Mouse (Mus musculus) spleen, adult 12 weeks (tissue): ENCODE data around the gene Grap.

Source experiments
- DNase-seq: peaks from one replicate; pipeline ENCODE4 v3.0.0; 2022; ENCODE audit warnings: low spot score

Grap gene

DNA sequence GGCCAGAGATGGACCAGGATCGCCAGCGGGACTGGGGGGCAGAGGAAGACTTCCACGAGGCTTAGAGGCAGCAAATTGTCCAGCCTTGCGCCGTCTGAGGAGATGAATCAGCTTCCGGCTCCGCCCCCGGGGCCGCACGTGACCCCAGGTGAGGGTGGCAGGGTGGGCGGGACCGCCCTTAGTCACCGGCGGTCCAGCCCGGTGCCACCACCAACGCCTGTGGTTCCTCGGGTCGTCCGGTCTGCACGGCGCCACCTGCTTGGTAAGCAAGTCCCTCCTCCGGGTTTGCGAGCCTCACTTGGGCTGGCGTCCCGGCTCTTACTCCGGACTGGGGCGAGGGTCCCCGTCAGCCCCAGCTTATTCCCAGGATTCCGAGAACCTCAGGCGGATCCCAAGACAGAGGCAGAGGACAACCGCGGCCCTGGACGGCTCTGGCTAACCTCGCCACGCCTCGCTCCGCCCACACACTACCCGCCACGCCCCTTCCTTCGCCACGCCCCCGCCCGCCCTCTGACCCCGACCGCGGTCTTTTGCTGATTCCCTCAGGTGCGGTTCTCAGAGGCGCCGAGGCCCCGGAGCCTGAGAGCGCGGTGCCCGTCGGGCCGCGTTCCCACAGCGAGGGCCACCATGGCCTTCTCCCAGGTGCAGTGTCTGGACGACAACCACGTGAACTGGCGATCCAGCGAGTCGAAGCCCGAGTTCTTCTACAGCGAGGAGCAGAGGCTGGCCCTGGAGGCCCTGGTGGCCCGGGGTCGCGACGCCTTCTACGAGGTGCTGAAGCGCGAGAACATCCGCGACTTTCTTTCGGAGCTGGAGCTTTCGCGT, 31.1 kb downstream of the Grap start, which contains the start of gene Fam83g:
Gene Fam83g, plus strand, starts transcription at position 185 of the 825 bp plus-strand sequence.
- peak; percentile 61 for DNase-seq

DNA sequence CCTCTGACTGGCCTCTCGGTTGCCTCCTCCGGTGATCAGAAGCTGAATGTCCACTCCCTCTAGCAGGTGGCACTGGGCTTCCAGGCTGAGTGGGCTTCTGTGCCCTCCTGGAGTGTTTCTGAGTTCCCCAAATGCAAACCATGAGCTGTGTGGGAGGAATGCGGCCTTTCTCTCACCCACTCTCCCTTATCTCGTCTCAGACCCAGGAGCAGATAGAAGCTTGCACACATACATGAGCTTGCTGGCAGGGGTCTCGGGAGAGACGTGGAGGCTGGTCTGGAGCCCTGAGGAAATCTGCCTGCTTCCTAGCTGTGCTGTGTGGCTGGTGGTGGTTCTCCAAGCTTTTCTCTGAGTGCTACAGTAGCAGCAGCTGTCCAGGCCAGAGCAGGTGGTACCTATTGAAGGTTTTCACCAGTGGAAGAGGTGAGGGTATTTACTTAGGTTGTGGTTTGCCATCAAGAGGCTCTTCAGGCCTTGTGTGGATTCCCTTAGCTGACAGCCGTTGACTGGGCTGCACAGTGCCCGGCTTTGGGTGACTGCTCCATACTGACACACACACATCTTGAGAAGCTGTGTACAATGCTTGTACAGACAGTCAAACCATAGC, 32.2 kb downstream of the Grap start:
- DNase-seq: no peak

DNA sequence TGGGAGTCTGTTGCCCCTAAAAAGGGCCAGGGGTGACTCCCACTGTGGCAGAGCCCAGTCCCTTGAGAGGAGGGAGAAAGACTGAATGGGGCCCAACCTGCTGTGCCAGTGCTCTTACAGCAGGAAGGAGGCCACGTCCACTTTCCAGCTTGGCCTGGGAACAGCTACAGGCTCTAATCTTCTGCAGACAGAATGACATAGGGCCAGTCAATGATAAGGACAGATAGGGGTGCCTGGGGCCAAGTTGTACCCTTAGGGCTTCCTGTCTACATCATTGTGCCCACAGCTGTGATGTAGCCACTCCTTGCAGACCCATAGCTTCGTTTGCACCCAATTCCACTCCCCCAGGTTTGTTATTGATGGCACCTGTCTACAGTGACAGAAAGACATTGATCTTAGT, 33.1 kb downstream of the Grap start:
- DNase-seq: no peak

DNA sequence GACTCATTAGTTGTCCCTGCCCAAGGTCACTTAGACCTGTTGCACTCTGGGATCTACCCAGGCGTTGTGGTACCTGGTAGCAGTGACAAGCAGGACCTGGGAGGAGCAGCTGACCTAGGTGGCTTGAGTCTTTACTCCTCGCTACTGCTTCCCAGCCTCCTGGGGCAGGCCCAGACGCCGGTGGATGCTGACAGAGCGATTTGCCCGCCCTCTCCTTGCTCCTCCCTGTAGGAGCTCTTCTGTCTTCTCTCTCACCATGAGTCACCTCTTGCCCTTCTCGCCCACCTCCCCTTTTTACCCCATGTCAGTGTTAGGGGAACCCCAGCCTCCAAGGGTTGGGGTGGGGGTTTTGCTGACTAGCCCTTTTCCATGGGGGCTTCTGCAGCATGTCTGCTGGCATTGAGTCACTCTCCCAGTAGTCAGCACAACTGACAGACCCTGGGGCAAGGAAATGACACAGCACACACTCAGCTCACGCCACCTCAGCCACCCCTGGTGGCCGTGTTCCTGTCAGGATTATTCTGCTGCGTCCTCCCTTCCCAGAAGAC, 33.9 kb downstream of the Grap start:
- no peak for DNase-seq

DNA sequence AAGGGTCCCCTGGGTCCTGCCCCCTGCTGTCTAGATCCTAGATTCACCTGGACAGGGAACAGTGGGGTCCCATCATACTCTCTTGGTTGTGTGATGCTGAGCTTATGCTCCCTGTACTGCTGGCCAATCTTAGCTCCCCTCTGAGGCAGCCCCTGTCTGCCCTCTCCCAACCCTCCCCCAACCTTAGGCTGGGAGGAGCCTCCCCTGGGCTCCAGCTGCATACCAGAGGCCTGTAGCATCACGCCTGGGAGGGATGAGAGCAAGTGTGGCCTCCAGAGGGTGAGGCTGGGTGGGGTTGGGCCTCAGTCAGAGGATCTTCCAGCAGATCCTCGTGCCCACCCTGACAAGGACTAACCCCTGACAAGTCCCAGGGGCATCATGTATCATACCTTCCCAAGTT, 34.5 kb downstream of the Grap start:
- no peak for DNase-seq

DNA sequence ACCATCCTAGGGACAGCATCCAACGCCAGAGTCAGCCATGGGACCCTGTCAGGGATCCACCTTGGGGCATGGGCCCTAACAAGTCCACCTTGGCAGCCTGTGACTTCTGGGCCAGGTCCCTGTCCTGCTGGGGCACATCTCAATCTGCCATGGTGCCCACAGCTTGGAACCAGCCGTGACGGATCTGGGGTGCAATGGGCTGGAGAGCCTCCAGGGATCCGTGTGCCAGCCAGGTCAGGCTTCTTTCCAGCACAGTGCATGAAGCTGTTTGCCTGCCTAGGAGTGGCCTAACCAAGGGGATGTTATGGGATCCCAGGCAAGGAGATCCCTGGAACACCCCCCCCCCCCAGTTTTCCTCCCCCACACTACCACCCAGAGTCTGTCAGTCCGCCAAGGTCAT, 39.9 kb downstream of the Grap start:
- no peak for DNase-seq

DNA sequence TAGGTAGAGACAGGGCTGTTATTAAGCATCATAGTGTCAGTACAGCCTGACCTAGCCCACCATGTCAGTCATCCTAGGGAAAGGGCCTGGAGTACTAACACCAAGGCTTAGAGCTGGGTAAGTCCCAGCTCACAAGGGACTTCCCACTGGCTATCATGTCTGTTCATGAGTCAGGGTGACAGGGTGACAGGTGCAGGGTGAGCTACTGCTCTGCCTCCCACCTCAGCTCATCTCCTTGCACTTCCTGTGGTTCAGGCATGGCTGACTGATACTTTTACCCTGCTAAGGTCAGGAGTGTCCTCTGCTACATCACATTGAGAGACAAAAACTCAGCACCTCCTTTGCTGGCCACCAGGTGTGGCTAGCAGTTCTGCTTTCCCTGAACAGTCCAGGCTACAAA, 45.8 kb downstream of the Grap start:
- DNase-seq: no peak

DNA sequence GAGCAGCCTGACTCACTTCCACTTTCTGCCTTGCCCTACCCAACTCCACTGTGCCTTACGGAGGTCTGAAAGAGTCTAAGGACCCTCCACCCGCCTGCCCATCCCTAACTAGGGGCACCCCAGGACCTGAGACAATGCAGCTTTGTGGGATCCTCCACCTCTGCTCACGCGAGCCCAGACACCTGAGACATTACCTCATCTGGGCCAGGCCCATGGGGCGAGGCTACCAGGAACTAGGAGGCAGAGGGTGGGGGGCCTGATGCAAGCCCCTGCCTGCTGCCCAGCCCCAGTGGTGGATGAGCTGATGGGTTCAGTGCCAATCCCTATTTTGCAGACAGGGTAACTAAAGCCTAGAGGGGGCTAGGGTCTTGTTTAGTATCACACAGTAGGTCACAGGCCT, 46.4 kb downstream of the Grap start:
- no peak for DNase-seq

DNA sequence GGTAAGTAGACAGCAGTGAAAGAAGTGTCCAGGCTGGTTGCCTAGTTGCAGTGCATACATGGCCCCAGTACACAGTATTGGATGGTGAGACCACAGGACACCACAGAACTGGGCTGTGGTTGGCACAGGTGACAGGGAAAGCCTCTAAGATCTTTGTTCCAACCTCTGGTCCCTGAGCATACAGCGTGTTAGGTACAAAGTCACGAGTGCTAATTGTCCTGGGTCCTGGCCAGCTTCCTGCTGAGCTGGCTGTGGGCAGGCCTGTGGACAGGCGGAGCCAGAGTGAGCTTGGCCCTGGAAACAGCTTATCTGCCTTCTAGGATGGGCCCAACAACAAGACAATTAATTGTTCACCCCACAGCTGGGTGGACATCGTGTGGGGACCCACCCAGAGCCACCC, 46.9 kb downstream of the Grap start:
- no peak for DNase-seq

DNA sequence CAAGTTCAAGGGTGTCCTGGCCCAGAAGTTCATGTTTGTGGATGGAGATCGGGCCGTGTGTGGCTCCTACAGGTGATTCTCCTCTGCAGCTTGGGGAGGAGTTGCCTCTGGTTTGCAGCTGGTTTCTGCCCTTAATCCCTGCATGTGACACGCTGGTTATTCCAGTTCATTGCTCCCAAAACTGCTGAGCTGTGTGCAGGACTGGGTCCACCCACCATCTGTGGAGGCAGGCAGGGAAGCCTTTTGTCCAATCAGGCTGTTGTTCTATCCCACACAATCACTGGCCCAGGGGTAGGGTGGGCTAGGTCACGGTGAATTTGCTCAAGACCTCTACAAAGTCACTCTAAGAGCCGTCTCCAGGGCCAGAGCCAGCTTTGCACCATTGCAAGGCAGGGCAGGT, 48.6 kb downstream of the Grap start:
- no peak for DNase-seq

DNA sequence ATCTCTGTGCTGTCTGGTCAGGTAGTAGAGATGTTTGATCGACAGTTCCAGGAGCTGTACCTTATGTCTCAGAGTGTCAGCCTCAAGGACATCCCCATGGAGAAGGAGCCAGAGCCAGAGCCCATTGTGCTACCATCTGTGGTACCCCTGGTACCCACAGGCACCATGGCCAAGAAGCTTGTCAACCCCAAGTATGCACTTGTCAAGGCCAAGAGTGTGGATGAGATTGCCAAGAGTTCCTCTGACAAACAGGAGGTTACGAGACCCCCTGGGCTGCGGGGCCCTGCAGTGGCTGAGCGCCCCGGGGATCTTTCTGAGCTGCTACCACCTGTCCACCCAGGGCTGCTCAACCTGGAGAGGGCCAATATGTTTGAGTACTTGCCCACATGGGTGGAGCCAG, 49.4 kb downstream of the Grap start:
- DNase-seq: no peak

DNA sequence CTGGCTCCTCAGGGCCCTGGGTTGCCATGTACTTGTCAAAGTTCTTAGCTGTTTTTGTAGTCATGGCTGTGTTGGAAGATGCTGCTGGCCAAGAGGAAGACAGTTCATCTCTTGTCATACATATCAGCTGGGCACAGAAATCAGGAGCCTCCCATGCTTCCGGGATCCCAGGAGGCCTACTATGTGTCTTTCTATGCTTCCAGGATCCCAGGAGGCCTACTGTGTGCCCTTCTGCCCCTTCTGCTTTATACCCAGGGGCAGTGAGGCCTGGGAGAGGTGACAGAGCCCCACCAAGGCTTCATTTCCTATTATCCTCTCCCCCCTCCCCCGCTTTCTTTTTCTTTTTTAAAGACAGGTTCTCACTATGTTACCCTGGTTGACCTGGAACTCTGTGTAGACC, 52.5 kb downstream of the Grap start:
- DNase-seq: no peak

DNA sequence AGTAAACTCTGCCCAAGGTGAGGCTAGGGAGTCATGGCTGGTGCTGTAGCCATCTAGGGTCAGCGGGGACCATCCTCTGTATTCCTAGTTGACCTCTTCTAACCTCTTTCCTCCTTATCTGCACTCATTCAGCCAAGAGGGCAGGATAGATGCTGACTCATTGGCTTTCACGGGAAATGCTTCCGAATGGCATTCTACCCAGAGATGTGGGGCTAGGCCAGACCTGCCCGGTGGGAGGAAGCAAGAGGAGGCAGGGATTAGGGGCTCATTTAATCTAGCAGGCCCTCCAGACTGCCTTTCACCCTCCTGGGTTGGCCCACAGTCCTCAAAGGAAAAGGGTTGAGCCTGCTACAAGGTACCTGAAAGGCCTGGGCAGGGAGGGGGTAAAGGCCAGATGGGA, 53.2 kb downstream of the Grap start:
- no peak for DNase-seq

DNA sequence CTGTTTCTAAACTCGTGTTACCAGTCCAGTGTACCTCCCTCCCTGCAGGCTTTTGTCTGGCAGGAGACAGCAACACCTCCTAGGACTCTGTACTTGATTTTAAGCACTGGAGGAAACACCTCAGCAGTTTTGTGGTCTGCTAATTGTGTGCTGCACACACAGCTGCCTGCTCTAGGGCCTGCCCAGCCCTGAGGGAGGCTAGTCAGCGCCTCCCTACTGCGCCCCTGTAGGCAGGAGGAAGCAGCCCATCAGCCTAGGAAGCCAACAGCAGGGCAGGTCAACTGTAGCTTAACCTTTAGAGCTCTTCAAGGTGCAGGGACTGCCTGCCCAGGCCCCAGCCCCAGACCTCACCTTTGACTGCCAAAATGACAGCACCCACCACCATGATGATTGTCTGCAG, 55.9 kb downstream of the Grap start:
- no peak for DNase-seq

DNA sequence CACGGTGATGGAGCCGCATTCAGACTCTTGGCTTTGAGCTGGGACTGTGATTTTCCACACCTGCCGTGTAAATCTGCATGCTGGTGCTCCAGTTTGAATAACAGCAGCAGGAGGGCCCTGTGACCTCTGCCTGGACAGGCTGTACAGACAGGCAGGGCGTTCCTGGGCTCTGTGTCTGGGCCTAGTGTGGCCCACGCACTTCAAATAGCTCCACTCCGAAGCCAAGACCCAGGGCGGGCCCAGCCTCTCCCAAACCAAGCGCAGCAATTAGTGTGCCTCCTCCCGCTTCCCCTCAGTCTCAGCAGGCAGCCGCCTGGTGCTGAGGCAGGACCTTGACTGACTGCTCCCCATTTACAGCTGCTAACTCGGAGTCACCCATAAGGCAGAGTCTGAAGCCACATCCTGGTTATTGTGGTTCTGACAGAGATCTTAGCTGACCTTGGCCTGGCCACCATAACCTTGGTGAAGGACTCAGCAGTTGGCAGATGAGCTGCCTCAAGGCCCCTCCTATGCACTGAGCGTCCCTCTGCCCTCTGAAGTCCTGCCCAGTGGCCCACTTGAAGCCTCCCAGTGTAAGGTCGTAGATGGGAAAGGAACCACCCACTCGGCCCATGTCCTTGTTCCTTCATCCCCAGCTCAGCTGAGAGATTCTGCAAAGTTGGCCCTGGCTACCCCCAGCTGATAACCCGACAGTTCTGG, 60.2 kb downstream of the Grap start:
- DNase-seq: no peak

DNA sequence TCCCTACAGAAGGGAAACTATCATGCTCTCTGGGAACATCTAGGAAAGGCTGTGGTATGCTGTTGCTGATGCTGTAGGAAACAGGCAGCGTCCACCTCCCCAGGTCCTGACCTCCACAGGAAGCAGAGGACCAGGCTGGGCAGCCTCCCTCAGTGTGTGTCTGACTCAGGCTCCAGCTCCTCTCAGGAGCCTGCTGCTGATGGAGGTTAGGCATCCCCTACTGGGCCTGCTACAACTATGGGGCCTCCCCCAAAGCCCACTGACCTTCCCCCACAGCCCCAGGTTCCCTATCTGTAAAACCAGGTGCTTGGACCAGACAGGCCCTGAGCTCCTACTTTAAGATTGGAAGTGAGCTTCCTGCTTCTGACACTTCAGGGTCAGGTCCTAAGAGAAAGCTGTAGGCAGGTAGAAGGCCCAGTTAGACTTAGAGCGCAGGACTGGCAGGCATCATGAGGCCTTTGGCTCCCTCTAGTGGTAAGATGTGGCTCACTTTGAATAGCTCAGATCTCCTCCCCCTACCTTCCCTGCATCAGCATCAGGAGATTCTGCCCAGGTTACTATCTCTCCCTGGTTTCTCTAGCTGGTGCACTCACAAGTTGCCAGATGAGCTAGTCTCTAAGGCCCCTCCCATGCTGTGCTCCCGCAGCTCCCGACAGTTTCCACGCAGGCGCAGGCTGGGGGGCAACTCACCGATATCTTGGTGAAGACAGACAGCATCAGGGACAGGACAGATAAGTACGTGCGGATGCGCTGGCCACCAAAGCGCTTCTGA, 61.5 kb downstream of the Grap start:
- peak; percentile 46 for DNase-seq

DNA sequence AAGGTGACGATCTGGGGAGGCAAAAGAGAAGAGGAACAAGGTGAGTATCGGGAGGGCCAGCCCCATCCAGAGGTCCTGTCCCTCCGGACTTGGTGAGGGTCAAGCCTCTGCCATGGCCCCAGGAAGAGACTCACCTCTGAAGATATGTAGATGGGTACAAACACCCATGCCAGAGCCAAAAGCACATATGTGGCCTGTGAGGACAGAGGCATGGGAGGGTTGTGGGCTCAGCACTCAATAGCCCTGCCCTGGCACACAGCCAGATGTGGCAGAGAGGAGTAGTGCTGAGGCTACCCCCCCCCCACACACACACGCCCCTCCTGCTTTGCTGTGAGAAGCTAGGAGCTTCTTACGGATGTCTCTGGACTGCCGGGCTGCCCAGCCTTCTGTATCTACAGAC, 62.1 kb downstream of the Grap start:
- DNase-seq: no peak

DNA sequence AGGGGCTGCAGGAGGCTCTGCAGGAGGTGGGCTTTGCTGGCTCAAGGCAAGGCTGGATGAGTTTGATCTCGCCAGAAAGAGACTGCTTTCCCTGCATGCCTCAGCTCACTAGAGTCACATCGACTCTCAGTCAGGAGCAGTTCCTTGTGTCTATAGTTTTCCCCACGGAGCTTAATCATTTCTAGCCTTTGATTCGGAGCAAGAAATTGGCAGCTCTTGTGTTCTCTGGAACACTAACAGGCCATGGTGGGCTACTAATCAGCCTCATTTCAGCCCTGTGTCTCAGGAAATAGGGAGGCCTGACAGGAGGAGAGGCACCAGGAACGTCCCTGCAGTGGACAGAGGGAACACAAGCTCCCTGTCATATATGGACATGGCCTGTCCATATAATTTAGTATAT, 64.9 kb downstream of the Grap start:
- DNase-seq: no peak

DNA sequence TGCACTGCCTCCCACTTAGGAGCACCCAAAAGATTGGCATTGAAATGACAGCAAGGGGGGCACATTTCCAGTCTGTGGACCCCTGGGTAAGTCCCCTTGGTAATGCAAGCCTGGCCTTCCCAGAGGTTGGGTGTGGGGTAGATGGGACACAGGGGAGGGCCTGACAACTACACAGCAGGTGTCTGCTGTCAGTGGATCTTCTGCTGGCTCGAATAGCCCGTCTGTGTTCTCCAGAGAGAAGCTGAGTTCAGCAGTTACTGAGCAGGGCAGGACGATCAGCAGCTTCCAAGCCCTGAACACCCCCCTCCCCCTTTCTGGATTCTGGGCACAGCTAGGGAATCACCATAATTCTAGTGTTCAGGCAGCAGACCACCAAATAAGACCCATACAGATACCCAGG, 66.3 kb downstream of the Grap start:
- no peak for DNase-seq

DNA sequence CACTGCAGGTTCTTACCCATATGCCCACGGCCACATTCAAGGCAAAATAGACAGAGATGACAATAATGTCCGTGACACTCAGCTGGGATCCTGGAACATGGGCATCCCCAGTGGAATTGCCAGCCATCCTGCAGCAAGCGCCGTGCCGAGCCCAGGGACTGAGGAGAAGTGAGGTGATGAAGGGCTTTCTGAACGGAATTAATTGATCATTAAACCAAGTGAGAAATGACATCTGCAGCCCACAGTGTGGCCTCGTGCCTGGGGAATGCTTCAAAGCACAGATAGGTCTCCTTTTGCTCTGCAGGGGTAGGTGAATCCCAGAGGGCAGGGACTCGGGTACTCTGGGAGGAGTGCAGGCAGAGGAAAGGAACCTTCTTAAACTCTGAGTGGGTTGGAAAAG, 66.8 kb downstream of the Grap start:
- DNase-seq: no peak

DNA sequence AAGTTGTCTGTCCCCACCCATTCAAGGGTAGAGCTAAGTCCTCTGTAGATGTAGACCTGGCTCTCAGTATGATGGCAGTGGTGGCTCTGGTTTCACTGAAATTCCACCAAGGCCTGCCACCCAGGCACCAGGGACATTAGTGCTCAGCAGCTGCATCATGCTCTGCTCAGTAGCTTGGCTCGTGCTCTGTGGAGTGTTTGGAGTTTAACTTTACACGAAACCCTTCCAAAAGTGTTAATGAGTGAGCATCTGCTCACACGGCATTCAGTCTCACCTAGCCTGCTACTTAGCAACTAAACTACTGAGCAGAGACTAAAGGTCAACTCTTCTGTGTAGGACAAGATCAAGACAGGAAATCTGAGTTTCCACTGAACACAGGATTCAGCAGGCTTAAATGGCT, 67.6 kb downstream of the Grap start, which contains the start of gene Slc5a10:
Gene Slc5a10, minus strand, starts transcription at position 191 of the 400 bp plus-strand sequence.
- no peak for DNase-seq

DNA sequence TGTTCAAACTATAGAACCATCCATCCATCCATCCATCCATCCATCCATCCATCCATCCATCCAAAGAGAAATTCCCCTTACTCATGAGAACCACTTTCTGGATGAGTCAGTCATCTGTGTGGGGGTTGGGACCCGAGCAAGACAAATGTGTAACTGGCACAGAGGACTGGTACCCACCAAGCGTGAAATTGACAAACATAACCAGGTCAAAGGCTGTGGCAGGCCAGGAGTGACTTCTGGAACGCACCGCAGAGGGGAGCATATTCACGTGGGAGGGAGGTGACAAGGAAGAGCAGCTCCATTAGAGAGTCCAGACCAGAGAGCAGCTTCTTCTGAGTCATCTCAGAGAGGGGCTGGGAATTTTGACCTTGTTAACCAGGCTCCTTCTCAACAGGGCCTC, 69.0 kb downstream of the Grap start:
- DNase-seq: no peak
